Mouse (Mus musculus) kidney, postnatal 0 days (tissue): Measurements from ENCODE around the gene Fuca2. TPM values are rescaled to one million over a fixed set of nuclear protein-coding genes. Genes with fewer than 3 reads are reported as not detected.
"Not testable (repeated sequence)": the region's sequence is repeated elsewhere in the genome, so short reads cannot be mapped to it uniquely, and the experiment has no call there.

Experiments
- ATAC-seq: fragments of 200-750 bp; cut with Nextera tagmentation; replicated peaks from 2 replicates; pipeline ENCODE4 v1.8.0; 2017; ENCODE audit warnings: low read depth, moderate number of reproducible peaks, moderate TSS enrichment, moderate library complexity; ENCODE audit not compliant: low FRiP score
- DNase-seq: peaks from one replicate; pipeline ENCODE4 v3.0.0-alpha.2; 2016; ENCODE audit warnings: low spot score
- H3K27ac ChIP-seq: fragments of 300-500 bp; sonication (generic); 2 replicates; pipeline ENCODE4 v1.5.1; 2014; ENCODE audit warnings: mild to moderate bottlenecking
- H3K27me3 ChIP-seq: fragments of 300-500 bp; sonication (generic); 2 replicates; pipeline ENCODE4 v1.6.1; 2014; ENCODE audit warnings: low read length, mixed read lengths; ENCODE audit not compliant: insufficient read depth
- H3K36me3 ChIP-seq: fragments of 300-500 bp; sonication (generic); 2 replicates; pipeline ENCODE4 v1.6.1; 2014; ENCODE audit warnings: low read length, mixed read lengths; ENCODE audit not compliant: insufficient read depth
- H3K4me1 ChIP-seq: fragments of 300-500 bp; sonication (generic); replicated peaks from 2 replicates; pipeline ENCODE4 v1.6.1; 2014; ENCODE audit warnings: antibody characterized with exemption, low read length, mixed read lengths; ENCODE audit not compliant: insufficient read depth
- H3K4me2 ChIP-seq: fragments of 300-500 bp; sonication (generic); 2 replicates; pipeline ENCODE4 v1.6.1; 2014; ENCODE audit warnings: mild to moderate bottlenecking, low read length, moderate library complexity, mixed read lengths
- H3K4me3 ChIP-seq: fragments of 300-500 bp; sonication (generic); replicated peaks from 2 replicates; pipeline ENCODE4 v1.5.1; 2014; ENCODE audit warnings: low read depth, low read length
- H3K9ac ChIP-seq: fragments of 300-500 bp; sonication (generic); 2 replicates; pipeline ENCODE4 v1.6.1; 2014; ENCODE audit warnings: low read depth, low read length
- H3K9me3 ChIP-seq: fragments of 300-500 bp; sonication (generic); replicated peaks from 2 replicates; pipeline ENCODE4 v1.6.1; 2016; ENCODE audit warnings: low read length, inconsistent platforms, mixed read lengths
- CTCF ChIP-seq: IDR thresholded peaks from 2 replicates; pipeline ENCODE4 v1.5.1; 2016; ENCODE audit warnings: antibody characterized with exemption, low read depth, mild to moderate bottlenecking, moderate library complexity
- WGBS: fragments of 180-500 bp; shearing (Covaris S2); extraction: QIAGEN DNeasy Blood & Tissue Kit; methylation state at CpG from one replicate; pipeline ENCODE4 v1.1.7; 2014; 5-methylcytosine and 5-hydroxymethylcytosine counted together
- polyA plus RNA-seq: library from polyadenylated mRNA; unstranded; fragments of >200 nt; fragmentation: Nextera tagmentation; extraction: Ambion mirVana; gene quantifications from 2 replicates; pipeline ENCODE4 v1.2.1, GENCODE M21; 2015

Gene Fuca2
- polyA plus RNA-seq: 191 and 212 TPM in 2 replicates

DNA sequence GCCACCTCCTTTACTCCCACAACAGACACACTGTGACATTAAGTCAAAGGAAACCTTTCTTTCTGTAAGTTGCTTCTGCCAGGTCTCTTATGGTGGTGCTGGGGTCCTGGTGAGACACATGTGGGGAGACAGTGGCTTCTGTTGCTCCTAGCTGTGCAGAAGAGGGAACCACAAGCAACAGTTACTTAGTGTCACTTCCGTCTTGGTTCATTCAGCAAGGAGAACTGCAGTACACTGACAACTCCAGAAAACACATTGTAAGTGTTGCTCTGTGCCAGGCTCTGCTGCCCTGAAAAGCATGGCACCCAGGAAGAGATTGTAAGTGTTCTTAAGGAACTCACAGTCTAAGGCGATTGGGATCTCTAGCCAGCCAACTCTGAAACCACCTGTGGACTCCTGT, at the start of gene Fuca2:
TSS of gene Fuca2 (plus strand) at position 210 of the 400 bp plus-strand sequence.
- Histone ChIP-seq H3K36me3 (peaks cover 2% of the 10 kb centered on the region; the same call in 1 of the 2 replicates), H3K9me3 (no peaks in the 10 kb centered on the region), H3K4me3 (no peak within 1 kb of the TSS), H3K9ac (no peak within 1 kb of the TSS), H3K27ac (peak within 1 kb of the TSS; percentile 58), H3K27me3 (no peaks in the 10 kb centered on the region), H3K4me1 (no peaks in the 10 kb centered on the region), H3K4me2 (no peak within 1 kb of the TSS)
- ATAC-seq (no peak), DNase-seq (no peak)
- 86% methylated on average over 2 of the region's 2 CpGs for WGBS
- TF ChIP-seq CTCF: no peak

GRCm38 (mm10) chr10:13451640-13452039, 47.7 kb upstream of the Fuca2 start:
- Histone ChIP-seq H3K36me3 (no peaks in the 10 kb centered on the region), H3K4me1 (no peaks in the 10 kb centered on the region), H3K4me3 (no peak overlapping the region), H3K27ac (no peak overlapping the region), H3K4me2 (no peak overlapping the region), H3K9ac (no peak overlapping the region), H3K27me3 (no peaks in the 10 kb centered on the region), H3K9me3 (no peaks in the 10 kb centered on the region)
- ATAC-seq: no peak
- no peak for TF ChIP-seq CTCF
- 83% methylated on average over 6 of the region's 6 CpGs for WGBS
- DNase-seq: no peak

DNA sequence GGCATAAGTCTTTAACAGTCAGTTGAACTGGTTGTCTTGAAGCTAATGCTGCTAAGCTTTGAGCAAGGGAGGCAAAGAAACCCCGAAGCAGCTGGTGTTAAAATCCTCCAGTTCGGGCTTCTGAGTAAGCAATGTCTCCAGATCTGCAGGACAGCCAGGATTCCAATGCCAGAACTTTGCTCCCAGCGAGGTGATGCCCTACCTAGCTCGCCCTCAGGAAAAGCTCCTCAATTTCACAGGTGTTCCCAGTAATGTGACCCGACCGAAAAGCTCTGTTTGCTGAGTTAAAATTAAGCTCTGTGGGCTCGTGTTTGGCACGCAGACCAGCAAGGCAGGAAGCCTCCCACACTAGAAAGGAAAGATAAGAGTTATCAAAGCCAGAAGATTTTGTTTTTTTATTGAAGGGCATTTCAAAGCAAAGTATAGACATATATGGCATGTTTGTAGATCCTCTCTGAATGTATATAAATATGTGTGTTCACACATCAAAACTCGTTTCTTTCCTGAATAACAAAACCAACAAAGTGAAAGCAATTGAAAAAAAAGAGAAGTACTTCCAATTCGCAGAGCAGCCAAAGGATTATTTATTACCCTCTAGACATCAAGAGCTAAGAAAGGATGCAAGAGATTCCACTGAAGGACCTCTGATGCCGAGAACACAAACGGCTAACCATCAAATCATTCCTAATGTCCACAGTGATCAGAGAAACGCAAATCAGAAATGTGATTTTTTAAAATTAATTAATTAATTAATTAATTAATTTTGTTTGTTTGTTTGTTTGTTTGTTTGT, 45.9 kb upstream of the Fuca2 start:
- Histone ChIP-seq H3K9me3 (no peaks in the 10 kb centered on the region), H3K4me3 (no peak overlapping the region), H3K27ac (no peak overlapping the region), H3K9ac (no peak overlapping the region), H3K4me1 (no peaks in the 10 kb centered on the region), H3K36me3 (no peaks in the 10 kb centered on the region), H3K4me2 (peak overlapping the region; percentile 30; the same call in 1 of the 2 replicates), H3K27me3 (no peaks in the 10 kb centered on the region)
- ATAC-seq: no peak
- WGBS: 34% methylated on average over 13 of the region's 13 CpGs
- DNase-seq: peak; percentile 37
- TF ChIP-seq CTCF: no peak

- H3K4me1 ChIP-seq, H3K4me2 ChIP-seq, DNase-seq, H3K27me3 ChIP-seq, H3K36me3 ChIP-seq, H3K4me3 ChIP-seq, H3K9ac ChIP-seq, H3K27ac ChIP-seq, H3K9me3 ChIP-seq, ATAC-seq: not testable (repeated sequence)
- 90% methylated on average over 3 of the region's 3 CpGs for WGBS
Observed at GRCm38 (mm10) chr10:13464295-13464694, 35.0 kb upstream of the Fuca2 start.

- DNase-seq (peak; percentile 10), ATAC-seq (peak; percentile 81; the same call in 1 of the 2 replicates)
- Histone ChIP-seq H3K4me3 (no peak overlapping the region), H3K9me3 (no peaks in the 10 kb centered on the region), H3K36me3 (no peaks in the 10 kb centered on the region), H3K4me2 (no peak overlapping the region), H3K27ac (0 out of 2 replicates have a peak overlapping the region, but pooled peaks have one; percentile 31), H3K4me1 (no peaks in the 10 kb centered on the region), H3K9ac (no peak overlapping the region), H3K27me3 (no peaks in the 10 kb centered on the region)
- TF ChIP-seq CTCF: no peak
- 50% methylated on average over 5 of the region's 5 CpGs for WGBS
Observed at GRCm38 (mm10) chr10:13466925-13467324, 32.4 kb upstream of the Fuca2 start.

GRCm38 (mm10) chr10:13468025-13468529, 31.3 kb upstream of the Fuca2 start:
- not testable (repeated sequence) for H3K27me3 ChIP-seq, H3K9me3 ChIP-seq, H3K9ac ChIP-seq, H3K36me3 ChIP-seq, H3K4me3 ChIP-seq, H3K4me1 ChIP-seq, H3K4me2 ChIP-seq, DNase-seq
- WGBS: 63% methylated on average over 6 of the region's 6 CpGs
- peak; percentile 45; the same call in 1 of the 2 replicates for ATAC-seq
- H3K27ac ChIP-seq: peak overlapping the region; percentile 47
